Mouse (Mus musculus) frontal cortex, postnatal 10 days (tissue): ENCODE data around the gene Mrvi1.

Experiments
- DNase-seq, 2 experiments: peaks; one replicate each; pipeline ENCODE4 v3.0.0; 2022; ENCODE audit warnings: low spot score in 2 of 2, mixed read lengths in 1 of 2

Mrvi1 gene

GRCm38 (mm10) chr7:110833024-110833423 lies 149.2 kb downstream of the Mrvi1 start:
- DNase-seq: no peak

- no peak for DNase-seq
Observed at GRCm38 (mm10) chr7:110823995-110824953, 158.0 kb downstream of the Mrvi1 start.

- no peak for DNase-seq
Observed at GRCm38 (mm10) chr7:110823593-110823992, 158.7 kb downstream of the Mrvi1 start.

- DNase-seq: no peak
Observed at GRCm38 (mm10) chr7:110823076-110823475, 159.2 kb downstream of the Mrvi1 start.

DNA sequence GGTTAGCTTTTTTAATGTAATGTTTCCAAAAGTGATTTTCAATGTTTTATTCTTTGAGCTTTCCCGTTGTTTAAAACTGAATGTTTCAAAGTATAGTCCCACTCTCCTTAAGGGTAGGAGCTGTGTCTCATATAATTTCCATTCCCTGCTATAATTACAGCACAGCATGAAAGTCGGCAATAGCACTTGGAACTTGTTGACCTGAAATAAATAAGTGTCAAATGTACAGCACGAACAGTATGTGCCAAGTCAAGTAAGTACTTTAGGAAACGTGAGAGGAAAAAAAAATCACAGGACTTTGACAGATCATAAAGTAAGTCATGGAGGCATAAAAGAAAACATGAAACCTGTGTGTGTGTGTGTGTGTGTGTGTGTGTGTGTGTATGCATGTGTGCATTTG lies 160.2 kb downstream of the Mrvi1 start:
- DNase-seq: no peak

- no peak for DNase-seq
Observed at GRCm38 (mm10) chr7:110821653-110822052, 160.6 kb downstream of the Mrvi1 start.

DNA sequence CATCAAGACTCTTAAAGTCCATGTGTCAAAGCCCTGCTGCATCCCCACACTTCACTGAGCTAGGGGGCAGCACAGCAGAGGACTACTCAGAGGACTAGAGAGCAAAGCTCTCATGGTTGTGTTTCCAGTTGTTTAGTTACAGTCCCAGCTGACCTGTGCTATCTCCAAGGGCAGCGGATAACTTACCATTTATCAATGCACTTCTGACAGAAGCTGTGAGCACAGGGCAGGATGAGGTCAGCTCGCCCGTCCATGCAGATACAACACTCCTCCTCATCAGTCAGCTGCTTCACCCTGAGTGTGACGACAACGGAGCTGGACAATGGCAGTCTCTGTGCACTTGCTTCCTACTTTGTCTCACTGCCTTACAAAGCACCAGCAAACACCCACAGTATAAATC lies 161.2 kb downstream of the Mrvi1 start:
- DNase-seq: no peak

DNA sequence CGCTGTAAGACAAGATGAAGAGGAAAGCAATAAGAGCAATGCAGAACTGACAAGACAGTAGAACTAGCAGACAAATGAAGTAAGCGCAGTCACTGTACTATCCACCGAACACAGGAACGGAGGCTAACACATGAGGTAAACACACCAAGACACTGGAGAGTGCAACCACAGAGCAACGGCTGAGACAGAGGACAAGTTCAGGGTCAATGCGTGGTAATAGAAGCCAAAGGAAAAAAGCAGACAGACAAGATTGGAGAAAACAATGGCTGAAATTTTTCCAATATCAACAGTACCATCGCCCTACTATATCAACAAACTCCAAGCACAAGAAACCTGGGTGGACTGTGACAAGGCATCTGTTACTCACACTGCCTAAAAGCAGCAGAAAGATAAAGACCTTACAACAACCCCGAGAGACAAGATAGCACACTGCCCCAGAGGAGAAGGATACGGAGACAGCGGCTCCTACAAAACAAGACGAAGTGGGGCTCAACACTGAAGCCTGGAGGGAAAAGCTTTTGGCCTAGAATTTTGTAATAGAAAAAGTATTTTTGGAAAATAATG lies 163.4 kb downstream of the Mrvi1 start:
- DNase-seq: no peak
